Mouse (Mus musculus) frontal cortex, adult (tissue): ENCODE data around the gene Actr1b.
A peak's percentile ranks its signal among the peaks of the same experiment; 100 is the strongest.

Source experiments
- ATAC-seq: cut with Nextera tagmentation; 2 replicates; pipeline ENCODE4 v1.9.2; 2017; ENCODE audit warnings: mild to moderate bottlenecking, moderate library complexity, mixed read lengths; ENCODE audit not compliant: low TSS enrichment

Actr1b gene

GRCm38 (mm10) chr1:36714311-36714710 lies at the start of gene Actr1b:
TSS of gene Actr1b (minus strand) at chr1:36714422.
- ATAC-seq: no peak

GRCm38 (mm10) chr1:36761568-36761967 lies 47.3 kb upstream of the Actr1b start, which contains the start of gene Zap70:
TSS of gene Zap70 (plus strand) at chr1:36761798.
- no peak for ATAC-seq

GRCm38 (mm10) chr1:36761061-36761460 lies 46.8 kb upstream of the Actr1b start:
- ATAC-seq: no peak

GRCm38 (mm10) chr1:36760401-36760800 lies 46.2 kb upstream of the Actr1b start:
- ATAC-seq: no peak

- no peak for ATAC-seq
Measured at GRCm38 (mm10) chr1:36759076-36759475, 44.9 kb upstream of the Actr1b start.

- no peak for ATAC-seq
Measured at GRCm38 (mm10) chr1:36758553-36758952, 44.3 kb upstream of the Actr1b start.

- no peak for ATAC-seq
Measured at GRCm38 (mm10) chr1:36753932-36754675, 39.9 kb upstream of the Actr1b start.

- no peak for ATAC-seq
Measured at GRCm38 (mm10) chr1:36746452-36746851, 32.2 kb upstream of the Actr1b start.

- no peak for ATAC-seq
Measured at GRCm38 (mm10) chr1:36745661-36746060, 31.4 kb upstream of the Actr1b start.

- ATAC-seq: peak; percentile 93
Measured at GRCm38 (mm10) chr1:36744268-36744944, 30.2 kb upstream of the Actr1b start.

GRCm38 (mm10) chr1:36743046-36743445 lies 28.8 kb upstream of the Actr1b start:
- no peak for ATAC-seq

GRCm38 (mm10) chr1:36739231-36739630 lies 25.0 kb upstream of the Actr1b start:
- no peak for ATAC-seq

- ATAC-seq: peak; percentile 95
Measured at GRCm38 (mm10) chr1:36737300-36737699, 23.1 kb upstream of the Actr1b start.

GRCm38 (mm10) chr1:36724057-36724431 lies 9.8 kb upstream of the Actr1b start:
- no peak for ATAC-seq

GRCm38 (mm10) chr1:36723146-36724056 lies 9.2 kb upstream of the Actr1b start:
- no peak for ATAC-seq

- ATAC-seq: no peak
Measured at GRCm38 (mm10) chr1:36718786-36719185, 4.6 kb upstream of the Actr1b start.

GRCm38 (mm10) chr1:36711104-36711503 lies 3.1 kb downstream of the Actr1b start:
- ATAC-seq: no peak

- peak; percentile 86 for ATAC-seq
Measured at GRCm38 (mm10) chr1:36709854-36710280, 4.4 kb downstream of the Actr1b start, which contains the start of gene 4933424G06Rik. TSS of gene 4933424G06Rik (plus strand) at chr1:36710149.

GRCm38 (mm10) chr1:36709055-36709853 lies 5.0 kb downstream of the Actr1b start:
- peak; percentile 28 for ATAC-seq

- no peak for ATAC-seq
Measured at GRCm38 (mm10) chr1:36708626-36709025, 5.6 kb downstream of the Actr1b start.

GRCm38 (mm10) chr1:36707797-36708196 lies 6.4 kb downstream of the Actr1b start:
- ATAC-seq: no peak
